Mouse (Mus musculus): ENCODE measurements around the gene Gm28051. TPM values are rescaled to one million over a fixed set of nuclear protein-coding genes. Genes with fewer than 3 reads are reported as not detected.

Gene Gm28051
- not detected for polyA plus RNA-seq (2017; shearing (Covaris generic))

GRCm38 (mm10) chr12:102757689-102758402 is at the start of gene Gm28051, which contains the start of the genes Gon7 and Ubr7:
Gm28051 (minus strand) TSS chr12:102757765.
Gon7 (minus strand) TSS chr12:102757803.
Ubr7 (plus strand) TSS chr12:102757967.
- ATAC-seq = peak; percentile 91

GRCm38 (mm10) chr12:102799528-102799927 is 42.0 kb upstream of the Gm28051 start:
- ATAC-seq = no peak

GRCm38 (mm10) chr12:102787927-102788326 is 30.4 kb upstream of the Gm28051 start:
- no peak for ATAC-seq

GRCm38 (mm10) chr12:102785593-102785985 is 28.0 kb upstream of the Gm28051 start:
- ATAC-seq = no peak

- no peak for ATAC-seq
Measured at GRCm38 (mm10) chr12:102784899-102785592, 27.5 kb upstream of the Gm28051 start.

- ATAC-seq = no peak
Measured at GRCm38 (mm10) chr12:102782841-102783240, 25.3 kb upstream of the Gm28051 start.

GRCm38 (mm10) chr12:102779452-102779851 is 21.9 kb upstream of the Gm28051 start:
- no peak for ATAC-seq

- no peak for ATAC-seq
Measured at GRCm38 (mm10) chr12:102778151-102778550, 20.6 kb upstream of the Gm28051 start.

- no peak for ATAC-seq
Measured at GRCm38 (mm10) chr12:102776035-102776434, 18.5 kb upstream of the Gm28051 start.

- no peak for ATAC-seq
Measured at GRCm38 (mm10) chr12:102772676-102773075, 15.1 kb upstream of the Gm28051 start.

GRCm38 (mm10) chr12:102771601-102772000 is 14.0 kb upstream of the Gm28051 start:
- no peak for ATAC-seq

GRCm38 (mm10) chr12:102769000-102769399 is 11.4 kb upstream of the Gm28051 start:
- no peak for ATAC-seq

- no peak for ATAC-seq
Measured at GRCm38 (mm10) chr12:102763696-102764095, 6.1 kb upstream of the Gm28051 start.

GRCm38 (mm10) chr12:102761668-102762067 is 4.1 kb upstream of the Gm28051 start:
- no peak for ATAC-seq

- ATAC-seq = no peak
Measured at GRCm38 (mm10) chr12:102758936-102759335, 1.4 kb upstream of the Gm28051 start.

GRCm38 (mm10) chr12:102758403-102758756 is 815 bp upstream of the Gm28051 start, which contains the start of gene Gm20604:
Gm20604 (minus strand) TSS chr12:102758672.
- ATAC-seq = no peak

GRCm38 (mm10) chr12:102757055-102757688 is 393 bp downstream of the Gm28051 start:
- no peak for ATAC-seq

- ATAC-seq = no peak
Measured at GRCm38 (mm10) chr12:102756304-102756703, 1.3 kb downstream of the Gm28051 start.

- no peak for ATAC-seq
Measured at GRCm38 (mm10) chr12:102748256-102748655, 9.3 kb downstream of the Gm28051 start.

- peak; percentile 81 for ATAC-seq
Measured at GRCm38 (mm10) chr12:102744839-102745238, 12.7 kb downstream of the Gm28051 start.

GRCm38 (mm10) chr12:102743589-102744574 is 13.7 kb downstream of the Gm28051 start, which contains the start of the genes Moap1 and Tmem251:
Moap1 (minus strand) TSS chr12:102743661.
Tmem251 (plus strand) TSS chr12:102743762.
- peak; percentile 88 for ATAC-seq

- peak; percentile 15 for ATAC-seq
Measured at GRCm38 (mm10) chr12:102743036-102743588, 14.5 kb downstream of the Gm28051 start.

All from activated CD4-positive, CD25-positive, alpha-beta regulatory T cell, adult 4 months (primary cell).